Mouse (Mus musculus): ENCODE measurements around the gene Phgdh. TPM values are rescaled to one million over a fixed set of nuclear protein-coding genes. Genes with fewer than 3 reads are reported as not detected.

Gene Phgdh
- polyA plus RNA-seq (2017; shearing (Covaris generic)) = 100 to 1,000 TPM in 2 of 3 experiments, 10 to 100 TPM in 1; 88.7 to 105 (median 101) TPM

GRCm38 (mm10) chr3:98339706-98340109 lies at the start of gene Phgdh:
Gene Phgdh, minus strand, starts transcription at chr3:98339990.
- peak; percentile 90 for ATAC-seq

DNA sequence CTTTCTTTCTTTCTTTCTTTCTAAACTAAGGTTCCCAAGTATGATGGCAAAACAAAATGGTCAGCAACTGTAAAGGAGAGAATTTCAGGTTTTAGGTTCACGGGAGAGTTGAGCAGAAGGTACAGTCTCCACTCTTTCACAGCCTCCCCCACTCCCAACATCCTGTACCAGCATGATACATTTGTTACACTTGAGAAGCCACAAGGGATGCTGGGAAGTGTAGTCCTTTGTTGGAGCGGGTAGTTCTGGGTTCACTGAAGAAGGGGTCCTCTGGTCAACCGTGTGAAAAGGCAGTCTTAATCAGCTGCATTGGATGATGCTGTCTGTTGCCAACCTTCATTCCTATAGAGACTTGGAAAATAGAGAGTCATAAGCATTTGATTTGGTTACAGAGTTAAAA lies 49.5 kb upstream of the Phgdh start:
- ATAC-seq = no peak

- ATAC-seq = no peak
These were observed 48.0 kb upstream of the Phgdh start for GRCm38 (mm10) chr3:98387756-98388155.

GRCm38 (mm10) chr3:98387086-98387485 lies 47.3 kb upstream of the Phgdh start:
- no peak for ATAC-seq

DNA sequence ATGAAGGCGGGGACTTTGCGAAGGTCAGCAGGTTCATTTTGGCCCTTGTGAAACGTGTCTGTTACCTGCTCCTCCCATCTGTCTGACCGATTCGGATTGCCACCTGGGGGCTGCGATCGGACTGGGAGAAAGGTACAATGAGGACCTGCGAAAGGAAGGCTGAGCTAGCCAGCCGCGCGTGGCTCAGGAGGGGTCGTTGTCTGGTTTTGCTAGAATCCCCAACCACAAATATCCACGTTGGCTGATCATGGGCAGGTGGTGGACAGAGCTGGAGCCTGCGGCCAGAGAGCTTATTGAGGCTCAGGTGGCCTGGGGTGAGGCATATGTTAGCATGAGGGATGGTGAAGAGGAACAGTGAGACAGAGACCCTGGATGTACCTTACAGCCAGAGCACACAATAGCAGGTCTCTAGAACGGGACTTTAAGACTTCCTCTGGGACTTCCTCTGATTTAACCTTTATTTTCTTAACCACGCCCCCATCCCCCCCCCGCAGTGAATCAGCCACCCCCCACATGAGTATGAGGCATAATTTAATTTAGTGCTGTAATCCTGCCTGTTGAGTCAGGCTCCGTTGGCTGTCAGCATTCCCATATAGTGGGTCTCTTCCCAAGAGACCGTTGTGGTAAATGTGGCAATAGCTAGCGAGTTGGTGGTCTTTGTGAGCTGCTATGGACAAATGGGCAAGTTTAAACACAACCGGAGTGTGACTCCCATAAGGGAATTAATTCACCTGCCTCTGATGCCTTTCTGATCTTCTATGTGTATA lies 43.4 kb upstream of the Phgdh start:
- ATAC-seq = no peak

GRCm38 (mm10) chr3:98382246-98382939 lies 42.6 kb upstream of the Phgdh start, which contains the start of gene Zfp697:
Gene Zfp697, plus strand, starts transcription at chr3:98382461.
- no peak for ATAC-seq

DNA sequence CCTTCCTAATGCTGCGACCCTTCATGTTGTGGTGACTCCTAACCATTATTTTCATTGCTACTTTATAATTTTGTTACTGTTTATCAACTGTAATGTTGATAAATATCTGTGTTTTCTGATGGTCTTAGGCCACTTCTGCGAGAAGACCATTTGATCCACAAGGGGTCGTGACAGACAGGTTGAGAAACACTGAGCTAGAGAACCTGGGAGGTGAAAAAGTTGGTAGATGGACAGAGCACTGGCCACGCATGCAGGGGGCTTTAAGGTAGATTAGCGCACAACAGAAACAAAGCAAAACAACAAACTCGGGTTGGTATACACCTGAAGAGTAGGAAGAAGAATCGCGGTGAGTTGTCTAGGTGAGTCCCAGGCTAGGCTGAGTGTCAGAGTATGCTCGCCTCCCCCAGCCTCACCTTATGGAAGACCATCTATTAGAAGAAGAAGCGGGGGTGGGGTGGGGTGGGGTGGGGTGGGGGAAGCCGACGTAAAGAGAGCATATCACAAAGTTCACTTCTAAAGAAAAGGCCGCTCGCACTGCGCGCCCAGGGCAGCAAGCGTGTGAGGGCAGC lies 42.0 kb upstream of the Phgdh start:
- ATAC-seq = no peak

- no peak for ATAC-seq
These were observed 39.4 kb upstream of the Phgdh start for GRCm38 (mm10) chr3:98379236-98379635.

DNA sequence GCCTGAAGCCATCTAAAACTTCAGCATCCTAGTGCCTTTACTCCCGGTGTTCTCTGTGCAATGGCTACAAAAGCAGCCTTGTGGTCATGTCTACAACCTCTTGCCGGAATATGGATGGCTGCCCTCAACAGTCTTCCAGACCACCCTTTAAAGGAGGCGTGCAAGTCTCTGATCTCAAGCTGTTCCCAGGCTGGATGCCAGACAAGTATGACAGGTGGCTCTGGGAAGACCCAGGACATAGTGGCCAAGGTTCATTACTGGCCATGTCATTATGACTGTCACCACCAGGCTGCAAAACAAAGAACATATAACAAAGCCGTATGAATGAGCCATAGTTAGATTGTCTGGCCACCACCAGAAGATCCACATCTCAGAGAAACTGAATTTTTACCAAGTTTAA lies 38.5 kb upstream of the Phgdh start:
- no peak for ATAC-seq

DNA sequence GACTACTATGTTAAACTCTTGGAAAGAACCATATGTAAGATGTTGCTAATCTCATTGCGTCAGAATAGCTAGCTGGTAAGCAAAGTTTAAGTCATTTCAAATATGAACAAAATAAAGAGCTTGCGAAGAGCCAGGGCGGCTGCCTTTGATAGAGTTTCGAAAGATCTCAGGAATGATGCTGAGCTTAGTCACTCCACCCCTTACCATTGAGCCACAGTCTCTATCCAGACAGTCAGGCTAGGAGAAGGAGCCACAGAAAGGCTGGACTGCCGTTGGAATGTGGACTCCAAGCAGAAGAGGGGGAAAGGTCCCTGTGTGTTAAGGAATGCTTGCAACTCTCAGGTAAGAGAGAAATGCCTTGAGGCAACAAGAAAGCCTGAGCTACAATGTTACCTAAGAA lies 35.2 kb upstream of the Phgdh start:
- no peak for ATAC-seq

DNA sequence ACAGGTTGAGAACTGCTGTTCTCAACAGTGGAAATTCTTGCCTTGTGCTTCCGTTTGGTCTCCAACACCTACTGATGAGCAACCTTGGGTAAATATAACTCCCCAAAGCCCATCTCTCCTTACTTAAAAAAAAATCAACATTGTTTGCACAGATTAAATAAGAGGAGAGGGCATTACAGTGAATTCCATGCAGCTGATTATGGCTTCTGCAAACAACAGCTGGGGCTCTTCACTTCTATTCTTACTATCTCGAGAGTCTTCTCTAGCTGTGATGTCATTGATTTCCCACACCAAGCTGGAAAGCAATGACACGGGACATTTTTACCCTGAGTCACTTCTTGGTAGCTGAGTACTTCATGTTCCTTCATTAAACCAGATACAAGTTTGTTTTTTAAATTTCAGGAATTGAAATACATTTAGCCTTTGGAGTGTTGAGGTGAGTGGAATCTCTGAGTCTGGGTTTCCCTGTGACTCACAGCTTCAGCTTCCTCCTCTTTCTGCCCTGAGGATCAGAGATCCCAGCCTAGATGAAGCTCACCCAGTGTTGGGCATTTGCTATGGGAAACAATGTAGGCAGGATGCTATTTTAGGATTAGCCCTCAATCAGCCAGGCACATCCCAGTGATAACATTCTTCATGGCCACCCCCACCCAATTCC lies 34.4 kb upstream of the Phgdh start:
- no peak for ATAC-seq

- ATAC-seq = no peak
These were observed 29.0 kb upstream of the Phgdh start for GRCm38 (mm10) chr3:98368776-98369175.

- no peak for ATAC-seq
These were observed 28.5 kb upstream of the Phgdh start for GRCm38 (mm10) chr3:98368283-98368682.

DNA sequence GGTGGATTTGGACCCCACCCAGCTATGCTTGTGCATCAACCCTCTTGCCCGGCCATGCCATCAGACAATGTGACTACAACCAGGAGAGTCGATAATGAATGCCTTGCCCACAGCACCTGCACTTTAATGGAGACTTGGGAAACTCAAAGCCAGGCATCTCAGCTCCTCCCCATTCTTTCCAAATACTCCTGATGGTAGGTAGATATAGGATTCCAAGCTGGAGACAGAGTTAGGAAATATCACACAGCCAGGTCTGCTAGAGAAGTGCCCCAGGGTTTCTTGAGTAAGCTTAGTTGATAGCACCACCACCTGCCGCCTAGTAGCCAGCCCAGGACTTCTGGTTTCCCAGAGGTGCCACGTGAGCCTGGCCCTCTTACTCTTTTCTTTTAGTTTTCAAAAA lies 27.0 kb upstream of the Phgdh start:
- ATAC-seq = no peak

DNA sequence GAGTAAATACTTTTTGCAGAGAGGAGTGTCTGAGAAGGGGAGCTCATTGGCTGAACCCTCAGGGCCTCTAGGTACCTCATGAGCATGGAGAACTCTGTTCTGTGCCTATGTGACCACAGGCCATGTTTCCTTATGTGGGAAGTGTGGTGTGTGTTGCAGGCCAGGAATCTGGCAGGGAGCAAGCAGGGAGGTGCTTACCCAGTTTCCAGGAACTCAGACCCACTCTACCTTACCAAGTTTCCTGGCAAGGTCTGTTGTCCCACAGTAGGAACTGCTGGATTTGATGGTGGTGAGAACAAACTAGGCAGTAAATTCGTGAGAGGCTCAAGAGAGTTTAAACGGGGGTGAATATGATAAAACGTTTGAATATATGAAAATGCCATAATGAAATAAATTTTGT lies 26.3 kb upstream of the Phgdh start:
- no peak for ATAC-seq

- no peak for ATAC-seq
These were observed 23.0 kb upstream of the Phgdh start for GRCm38 (mm10) chr3:98362753-98363152.

DNA sequence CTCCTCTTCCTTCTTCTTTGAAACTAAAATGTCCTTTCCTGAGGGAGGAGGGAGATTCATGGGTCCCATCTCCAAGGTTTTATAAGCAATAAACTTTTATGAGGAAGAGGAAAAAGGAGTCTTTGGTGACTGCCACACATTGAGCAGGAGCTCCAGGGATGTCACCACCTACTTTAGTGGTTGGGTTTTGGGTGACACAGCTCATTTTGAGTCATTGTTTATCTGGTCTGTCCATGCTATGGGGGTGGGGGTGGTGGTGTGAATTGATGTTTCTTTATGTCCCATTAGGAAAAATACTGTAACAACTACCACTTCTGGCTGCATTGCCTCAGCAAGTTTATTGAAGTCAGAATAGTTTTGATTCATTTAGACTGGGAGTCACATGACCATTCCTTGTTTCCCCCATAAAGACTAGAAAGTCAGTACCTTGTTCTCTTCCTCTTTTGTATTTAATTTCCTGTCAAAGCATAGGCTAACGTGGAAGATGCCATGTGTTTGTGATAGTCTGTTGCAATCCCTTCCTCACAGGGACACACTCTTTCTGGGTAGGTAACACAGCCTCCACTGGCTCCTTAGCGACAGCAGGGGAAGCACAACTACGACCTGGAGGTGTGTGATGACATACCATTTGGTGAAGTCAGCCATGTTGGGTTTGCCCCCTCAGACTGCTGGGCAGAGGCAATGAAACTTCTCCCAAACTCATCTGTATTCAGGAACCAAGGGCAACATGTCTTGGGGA lies 17.0 kb upstream of the Phgdh start:
- ATAC-seq = no peak

GRCm38 (mm10) chr3:98356026-98356365 lies 16.2 kb upstream of the Phgdh start:
- ATAC-seq = no peak

GRCm38 (mm10) chr3:98355344-98356025 lies 15.7 kb upstream of the Phgdh start:
- no peak for ATAC-seq

GRCm38 (mm10) chr3:98353892-98354291 lies 14.1 kb upstream of the Phgdh start:
- ATAC-seq = peak; percentile 45

- peak; percentile 26 for ATAC-seq
These were observed 8.9 kb upstream of the Phgdh start for GRCm38 (mm10) chr3:98348705-98349104.

GRCm38 (mm10) chr3:98348106-98348505 lies 8.3 kb upstream of the Phgdh start:
- peak; percentile 100 for ATAC-seq
